ENCODE assay signal across 8 mouse cellular contexts in genomic region chr5:137671443-137672240, GRCm38 (mm10). TPM values are rescaled to one million over a fixed set of nuclear protein-coding genes. Genes with fewer than 3 reads are reported as not detected.
A peak's percentile ranks its signal among the peaks of the same experiment; 100 is the strongest.
DNase-seq lines count a peak whose midpoint lies in the region; ATAC-seq and TF ChIP-seq lines count a peak whose summit lies in the region.

No protein-coding gene starts in this region.

- ATAC-seq in forebrain, embryonic 12.5 days (ENCODE audit: low FRiP score) = no peak
- no peak for ATAC-seq in forebrain, embryonic 13.5 days
- ATAC-seq in intestine, postnatal 0 days = peak; percentile 83
- peak; percentile 52; the same call in 1 of the 2 replicates for ATAC-seq in liver, embryonic 15.5 days (ENCODE audit: insufficient read depth)

- intact Hi-C loops in gastrocnemius, postnatal 14 days (cut with DNase I; ENCODE audit: low total_unique reads) = no loop called here

- peaks cover 23% of the 10 kb centered on the region for H3K36me3 ChIP-seq in forebrain, embryonic 12.5 days (replicated peaks)
- peaks cover 24% of the 10 kb centered on the region for H3K36me3 ChIP-seq in forebrain, embryonic 13.5 days (ENCODE audit: poor library complexity, severe bottlenecking)
- H3K36me3 ChIP-seq in intestine, postnatal 0 days (ENCODE audit: control insufficient read depth, insufficient read depth) = peaks cover 10% of the 10 kb centered on the region
- peaks cover 56% of the 10 kb centered on the region for H3K36me3 ChIP-seq in liver, embryonic 15.5 days (replicated peaks)

- 67% methylated on average over 9 of the region's 9 CpGs for whole genome bisulfite sequencing in forebrain, embryonic 12.5 days
- 59% methylated on average over 9 of the region's 9 CpGs for WGBS in forebrain, embryonic 13.5 days
- WGBS in intestine, postnatal 0 days = under 1% methylated on average over 9 of the region's 9 CpGs
- 21% methylated on average over 9 of the region's 9 CpGs for WGBS in liver, embryonic 15.5 days (ENCODE audit: insufficient replicate concordance)

- no peak overlapping the region for H3K4me3 ChIP-seq in forebrain, embryonic 12.5 days (replicated peaks)
- H3K4me3 ChIP-seq in forebrain, embryonic 13.5 days = no peak overlapping the region
- H3K4me3 ChIP-seq in intestine, postnatal 0 days (ENCODE audit: low read depth, low read length) = no peak overlapping the region
- H3K4me3 ChIP-seq in liver, embryonic 15.5 days (replicated peaks) = no peak overlapping the region

- DNase-seq in adrenal gland, adult 8-10 months = peak; percentile 94
- DNase-seq in gastrocnemius, postnatal 14 days = peak; percentile 73
- DNase-seq in ovary, postnatal 36 days (ENCODE audit: low spot score) = peak; percentile 68
- DNase-seq in layer of hippocampus, postnatal 25 days (ENCODE audit: extremely low spot score in 1 of 2, low spot score in 1 of 2) = no peak

- H3K4me1 ChIP-seq in forebrain, embryonic 12.5 days = peaks cover 8% of the 10 kb centered on the region
- H3K4me1 ChIP-seq in forebrain, embryonic 13.5 days = peaks cover 5% of the 10 kb centered on the region; the same call in 1 of the 2 replicates
- peaks cover 10% of the 10 kb centered on the region for H3K4me1 ChIP-seq in intestine, postnatal 0 days (replicated peaks; ENCODE audit: control insufficient read depth, insufficient read depth, low read length)
- H3K4me1 ChIP-seq in liver, embryonic 15.5 days (replicated peaks) = peaks cover 65% of the 10 kb centered on the region

- no peak; the same call in 1 of the 2 replicates for TF ChIP-seq CTCF in intestine, postnatal 0 days (IDR thresholded peaks at IDR 0.05; ENCODE audit: low read depth)

- H3K4me2 ChIP-seq in forebrain, embryonic 12.5 days = no peak overlapping the region
- no peak overlapping the region for H3K4me2 ChIP-seq in forebrain, embryonic 13.5 days
- peak overlapping the region; percentile 50 for H3K4me2 ChIP-seq in intestine, postnatal 0 days (replicated peaks; ENCODE audit: low read depth)
- H3K4me2 ChIP-seq in liver, embryonic 15.5 days = peak overlapping the region; percentile 23

- no peaks in the 10 kb centered on the region for H3K9me3 ChIP-seq in forebrain, embryonic 12.5 days
- H3K9me3 ChIP-seq in forebrain, embryonic 13.5 days (replicated peaks) = no peaks in the 10 kb centered on the region
- H3K9me3 ChIP-seq in intestine, postnatal 0 days (ENCODE audit: control insufficient read depth) = no peaks in the 10 kb centered on the region
- H3K9me3 ChIP-seq in liver, embryonic 15.5 days (replicated peaks) = no peaks in the 10 kb centered on the region

- no peak overlapping the region for H3K9ac ChIP-seq in forebrain, embryonic 12.5 days
- no peak overlapping the region for H3K9ac ChIP-seq in forebrain, embryonic 13.5 days
- H3K9ac ChIP-seq in intestine, postnatal 0 days (ENCODE audit: low read depth, low read length) = peak overlapping the region; percentile 31; the same call in 1 of the 2 replicates
- 0 out of 2 replicates have a peak overlapping the region, but pooled peaks have one; percentile 37 for H3K9ac ChIP-seq in liver, embryonic 15.5 days

- no peaks in the 10 kb centered on the region for H3K27me3 ChIP-seq in forebrain, embryonic 12.5 days
- no peaks in the 10 kb centered on the region for H3K27me3 ChIP-seq in forebrain, embryonic 13.5 days
- H3K27me3 ChIP-seq in intestine, postnatal 0 days (replicated peaks; ENCODE audit: control insufficient read depth, insufficient read depth, low read length) = no peaks in the 10 kb centered on the region
- no peaks in the 10 kb centered on the region for H3K27me3 ChIP-seq in liver, embryonic 15.5 days

- peak overlapping the region; percentile 32; the same call in 1 of the 2 replicates for H3K27ac ChIP-seq in forebrain, embryonic 12.5 days
- H3K27ac ChIP-seq in forebrain, embryonic 13.5 days = no peak overlapping the region; the same call in 1 of the 2 replicates
- H3K27ac ChIP-seq in intestine, postnatal 0 days (ENCODE audit: low read depth, low read length) = peak overlapping the region; percentile 92
- peak overlapping the region; percentile 88 for H3K27ac ChIP-seq in liver, embryonic 15.5 days (replicated peaks)

RNA-seq across cellular contexts. Expression of gene Agfg2, which starts 12.9 kb away (rescaled TPM):
- polyA plus RNA-seq in forebrain, embryonic 12.5 days (2016; fragmentation: Nextera tagmentation; extraction: Ambion mirVana) = 28.2 and 31.1 TPM in 2 replicates
- polyA plus RNA-seq in forebrain, embryonic 13.5 days (2015; fragmentation: Nextera tagmentation; extraction: Ambion mirVana) = 22.8 and 23.4 TPM in 2 replicates
- 10 to 100 TPM; 27.9 to 55.0 (median 41.4) TPM for total RNA-seq in adrenal gland, adult 8-10 months (2022)
- 1 to 10 TPM; 4.9 to 5.8 TPM for total RNA-seq in gastrocnemius, postnatal 14 days (2021)
- polyA plus RNA-seq in intestine, postnatal 0 days (2015; fragmentation: Nextera tagmentation; extraction: Ambion mirVana) = 16.8 and 19.0 TPM in 2 replicates
- 35.3 and 35.6 TPM in 2 replicates for polyA plus RNA-seq in liver, embryonic 15.5 days (2015; fragmentation: Nextera tagmentation; extraction: Ambion mirVana)
- total RNA-seq in layer of hippocampus, postnatal 25 days (2021) = 10 to 100 TPM; 61.8 to 63.9 TPM

RNA-seq across cellular contexts. Expression of gene Irs3, which starts 26.1 kb away (rescaled TPM):
- polyA plus RNA-seq in forebrain, embryonic 12.5 days (2016; fragmentation: Nextera tagmentation; extraction: Ambion mirVana) = not detected in 2 replicates
- 0.08 TPM in 1 of 2 replicates, not detected in the other for polyA plus RNA-seq in forebrain, embryonic 13.5 days (2015; fragmentation: Nextera tagmentation; extraction: Ambion mirVana)
- 1 to 10 TPM; 2.6 to 7.5 (median 4.6) TPM for total RNA-seq in adrenal gland, adult 8-10 months (2022)
- total RNA-seq in gastrocnemius, postnatal 14 days (2021) = under 1 TPM; 0.33 to 0.47 TPM
- 0.09 and 0.18 TPM in 2 replicates for polyA plus RNA-seq in intestine, postnatal 0 days (2015; fragmentation: Nextera tagmentation; extraction: Ambion mirVana)
- polyA plus RNA-seq in liver, embryonic 15.5 days (2015; fragmentation: Nextera tagmentation; extraction: Ambion mirVana) = 0.07 TPM in 1 of 2 replicates, not detected in the other
- not detected for total RNA-seq in layer of hippocampus, postnatal 25 days (2021)

RNA-seq across cellular contexts. Expression of gene Sap25, which starts 30.5 kb away (rescaled TPM):
- 9.0 and 10.5 TPM in 2 replicates for polyA plus RNA-seq in forebrain, embryonic 12.5 days (2016; fragmentation: Nextera tagmentation; extraction: Ambion mirVana)
- polyA plus RNA-seq in forebrain, embryonic 13.5 days (2015; fragmentation: Nextera tagmentation; extraction: Ambion mirVana) = 7.7 and 8.3 TPM in 2 replicates
- 10 to 100 TPM in 2 of 4 experiments, 1 to 10 TPM in 2; 2.1 to 14.1 (median 7.4) TPM for total RNA-seq in adrenal gland, adult 8-10 months (2022)
- total RNA-seq in gastrocnemius, postnatal 14 days (2021) = 1 to 10 TPM; 1.8 to 2.0 TPM
- 2.3 and 4.8 TPM in 2 replicates for polyA plus RNA-seq in intestine, postnatal 0 days (2015; fragmentation: Nextera tagmentation; extraction: Ambion mirVana)
- polyA plus RNA-seq in liver, embryonic 15.5 days (2015; fragmentation: Nextera tagmentation; extraction: Ambion mirVana) = 3.6 and 4.6 TPM in 2 replicates
- total RNA-seq in layer of hippocampus, postnatal 25 days (2021) = 10 to 100 TPM in 1 of 2 experiments, 1 to 10 TPM in 1; 3.1 to 13.9 TPM

RNA-seq across cellular contexts. Expression of gene Gm20605, which starts 42.7 kb away (rescaled TPM):
- polyA plus RNA-seq in forebrain, embryonic 12.5 days (2016; fragmentation: Nextera tagmentation; extraction: Ambion mirVana) = 9.6 and 10.1 TPM in 2 replicates
- polyA plus RNA-seq in forebrain, embryonic 13.5 days (2015; fragmentation: Nextera tagmentation; extraction: Ambion mirVana) = 7.3 and 10.8 TPM in 2 replicates
- 10 to 100 TPM in 3 of 4 experiments, 1 to 10 TPM in 1; 8.2 to 24.1 (median 14.7) TPM for total RNA-seq in adrenal gland, adult 8-10 months (2022)
- total RNA-seq in gastrocnemius, postnatal 14 days (2021) = 1 to 10 TPM; 3.0 to 3.6 TPM
- 1.3 and 1.8 TPM in 2 replicates for polyA plus RNA-seq in intestine, postnatal 0 days (2015; fragmentation: Nextera tagmentation; extraction: Ambion mirVana)
- polyA plus RNA-seq in liver, embryonic 15.5 days (2015; fragmentation: Nextera tagmentation; extraction: Ambion mirVana) = 6.0 and 7.8 TPM in 2 replicates
- total RNA-seq in layer of hippocampus, postnatal 25 days (2021) = 10 to 100 TPM; 12.7 to 15.8 TPM

RNA-seq across cellular contexts. Expression of gene Lrch4, which starts 42.7 kb away (rescaled TPM):
- polyA plus RNA-seq in forebrain, embryonic 12.5 days (2016; fragmentation: Nextera tagmentation; extraction: Ambion mirVana) = 29.8 and 35.1 TPM in 2 replicates
- polyA plus RNA-seq in forebrain, embryonic 13.5 days (2015; fragmentation: Nextera tagmentation; extraction: Ambion mirVana) = 24.5 and 25.0 TPM in 2 replicates
- 10 to 100 TPM; 25.1 to 35.9 (median 31.4) TPM for total RNA-seq in adrenal gland, adult 8-10 months (2022)
- 10 to 100 TPM; 14.8 to 15.3 TPM for total RNA-seq in gastrocnemius, postnatal 14 days (2021)
- 31.5 and 31.6 TPM in 2 replicates for polyA plus RNA-seq in intestine, postnatal 0 days (2015; fragmentation: Nextera tagmentation; extraction: Ambion mirVana)
- polyA plus RNA-seq in liver, embryonic 15.5 days (2015; fragmentation: Nextera tagmentation; extraction: Ambion mirVana) = 25.7 and 26.4 TPM in 2 replicates
- 10 to 100 TPM; 19.3 to 23.5 TPM for total RNA-seq in layer of hippocampus, postnatal 25 days (2021)

Comparison
In these comparisons a context has a peak if more than half of its experiments do, and no peak if none do; other contexts are left out.
1. ATAC-seq: peak in intestine, postnatal 0 days (single experiment) and liver, embryonic 15.5 days (single experiment); none in forebrain, embryonic 12.5 days (single experiment) and forebrain, embryonic 13.5 days (single experiment).
2. H3K4me2 ChIP-seq: peak in intestine, postnatal 0 days (single experiment) and liver, embryonic 15.5 days (single experiment); none in forebrain, embryonic 12.5 days (single experiment) and forebrain, embryonic 13.5 days (single experiment).
3. H3K9ac ChIP-seq: peak in intestine, postnatal 0 days (single experiment) and liver, embryonic 15.5 days (single experiment); none in forebrain, embryonic 12.5 days (single experiment) and forebrain, embryonic 13.5 days (single experiment).
4. DNase-seq: peak in adrenal gland, adult 8-10 months (single experiment), gastrocnemius, postnatal 14 days (single experiment) and ovary, postnatal 36 days (single experiment); none in layer of hippocampus, postnatal 25 days (0 of 2).